Mouse (Mus musculus) limb, embryonic 10.5 days (tissue): ENCODE data around the gene Sgf29. TPM values are rescaled to one million over a fixed set of nuclear protein-coding genes. Genes with fewer than 3 reads are reported as not detected.

Source experiments
- DNase-seq: peaks from one replicate; pipeline ENCODE4 v3.0.0-alpha.2; 2017; ENCODE audit warnings: low spot score
- H3K27ac ChIP-seq: fragments of 300-500 bp; sonication (generic); 2 replicates; pipeline ENCODE4 v1.5.1; 2016; ENCODE audit warnings: mild to moderate bottlenecking
- H3K27me3 ChIP-seq: fragments of 300-500 bp; sonication (generic); 2 replicates; pipeline ENCODE4 v1.6.1; 2016; ENCODE audit warnings: low read depth, mild to moderate bottlenecking; ENCODE audit not compliant: poor library complexity, severe bottlenecking
- H3K36me3 ChIP-seq: fragments of 300-500 bp; sonication (generic); 2 replicates; pipeline ENCODE4 v1.6.1; 2016; ENCODE audit warnings: mild to moderate bottlenecking, moderate library complexity
- H3K4me1 ChIP-seq: fragments of 300-500 bp; sonication (generic); 2 replicates; pipeline ENCODE4 v1.6.1; 2016
- H3K4me3 ChIP-seq: fragments of 300-500 bp; sonication (generic); 2 replicates; pipeline ENCODE4 v1.5.1; 2016; ENCODE audit warnings: mild to moderate bottlenecking, moderate library complexity
- H3K9me3 ChIP-seq: fragments of 300-500 bp; sonication (generic); replicated peaks from 2 replicates; pipeline ENCODE4 v1.6.1; 2016; ENCODE audit warnings: mild to moderate bottlenecking
- WGBS: fragments of 180-500 bp; shearing (Covaris S2); methylation state at CpG from one replicate; pipeline ENCODE4 v1.1.7; 2016; 5-methylcytosine and 5-hydroxymethylcytosine counted together
- polyA plus RNA-seq: library from polyadenylated mRNA; unstranded; fragments of >200 nt; fragmentation: Nextera tagmentation; extraction: Ambion mirVana; gene quantifications from 2 replicates; pipeline ENCODE4 v1.2.1, GENCODE M21; 2016

Gene Sgf29
- polyA plus RNA-seq, 1 experiment from 2014 or later: 69.0 TPM

- H3K36me3 ChIP-seq: no peaks in the 10 kb centered on the region
- no peaks in the 10 kb centered on the region for H3K27me3 ChIP-seq
- H3K4me1 ChIP-seq: peaks cover 23% of the 10 kb centered on the region
- no peak for DNase-seq
- H3K9me3 ChIP-seq: no peaks in the 10 kb centered on the region
- no peak overlapping the region for H3K27ac ChIP-seq
- WGBS: 57% methylated on average over 5 of the region's 5 CpGs
- no peak overlapping the region for H3K4me3 ChIP-seq
Observed at GRCm38 (mm10) chr7:126645708-126646107, 3.4 kb upstream of the Sgf29 start.

DNA sequence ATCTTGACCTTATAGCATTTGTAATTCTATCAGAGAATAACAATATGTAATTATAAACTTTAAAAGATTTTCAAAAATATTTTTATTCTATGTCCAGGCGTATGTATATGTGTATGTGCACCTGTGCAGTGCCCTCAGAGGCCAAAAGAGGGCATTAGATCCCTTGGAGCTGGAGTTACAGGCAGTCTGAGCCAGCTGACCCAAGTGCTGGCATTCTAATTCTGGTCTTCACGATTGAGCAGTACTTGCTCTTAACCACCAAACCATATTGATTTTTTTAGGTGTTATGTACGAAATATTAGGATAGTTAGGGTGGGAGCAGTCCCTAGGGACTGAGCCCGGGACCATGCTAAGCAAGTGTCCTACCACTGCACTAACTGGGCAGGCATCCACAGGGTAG lies 623 bp upstream of the Sgf29 start:
- Histone ChIP-seq H3K27me3 (no peaks in the 10 kb centered on the region), H3K4me3 (peak overlapping the region; percentile 73), H3K36me3 (no peaks in the 10 kb centered on the region), H3K27ac (no peak overlapping the region), H3K4me1 (peaks cover 23% of the 10 kb centered on the region), H3K9me3 (no peaks in the 10 kb centered on the region)
- 84% methylated on average over 4 of the region's 4 CpGs for WGBS
- no peak for DNase-seq

DNA sequence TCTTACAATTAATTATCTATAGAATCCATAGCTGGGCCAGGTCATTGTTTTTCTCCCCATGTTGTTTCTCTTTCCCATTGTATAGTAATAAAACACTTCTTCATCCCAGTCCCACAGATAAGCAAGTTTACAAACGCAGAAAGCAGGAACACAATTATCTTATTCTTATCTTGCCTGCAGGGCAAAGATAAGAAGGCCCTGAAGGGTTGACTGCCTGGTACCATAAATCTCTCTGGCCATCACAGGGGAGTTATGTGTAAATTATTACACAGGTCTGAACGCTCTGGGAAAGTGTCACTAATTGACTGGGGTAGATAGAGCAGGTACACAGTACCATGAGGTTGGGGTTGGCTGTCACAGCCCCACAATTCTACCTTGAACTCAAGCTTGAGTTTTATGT lies 1.7 kb downstream of the Sgf29 start:
- no peak for DNase-seq
- no peak overlapping the region for H3K27ac ChIP-seq
- no peaks in the 10 kb centered on the region for H3K9me3 ChIP-seq
- H3K27me3 ChIP-seq: no peaks in the 10 kb centered on the region
- 69% methylated on average over 2 of the region's 2 CpGs for WGBS
- peaks cover 10% of the 10 kb centered on the region for H3K4me1 ChIP-seq
- no peak overlapping the region for H3K4me3 ChIP-seq
- H3K36me3 ChIP-seq: peaks cover 2% of the 10 kb centered on the region; the same call in 1 of the 2 replicates

- no peak overlapping the region for H3K27ac ChIP-seq
- DNase-seq: no peak
- no peaks in the 10 kb centered on the region for H3K9me3 ChIP-seq
- no peak overlapping the region for H3K4me3 ChIP-seq
- WGBS: 85% methylated on average over 2 of the region's 2 CpGs
- H3K4me1 ChIP-seq: peaks cover 10% of the 10 kb centered on the region
- H3K36me3 ChIP-seq: peaks cover 2% of the 10 kb centered on the region; the same call in 1 of the 2 replicates
- no peaks in the 10 kb centered on the region for H3K27me3 ChIP-seq
Observed at GRCm38 (mm10) chr7:126653991-126654390, 4.9 kb downstream of the Sgf29 start.

- no peak for DNase-seq
- Histone ChIP-seq H3K27me3 (no peaks in the 10 kb centered on the region), H3K4me3 (no peak overlapping the region), H3K27ac (no peak overlapping the region), H3K4me1 (no peaks in the 10 kb centered on the region), H3K9me3 (no peaks in the 10 kb centered on the region), H3K36me3 (peaks cover 2% of the 10 kb centered on the region; the same call in 1 of the 2 replicates)
- 89% methylated on average over 3 of the region's 3 CpGs for WGBS
Observed at GRCm38 (mm10) chr7:126655695-126656094, 6.6 kb downstream of the Sgf29 start.

DNA sequence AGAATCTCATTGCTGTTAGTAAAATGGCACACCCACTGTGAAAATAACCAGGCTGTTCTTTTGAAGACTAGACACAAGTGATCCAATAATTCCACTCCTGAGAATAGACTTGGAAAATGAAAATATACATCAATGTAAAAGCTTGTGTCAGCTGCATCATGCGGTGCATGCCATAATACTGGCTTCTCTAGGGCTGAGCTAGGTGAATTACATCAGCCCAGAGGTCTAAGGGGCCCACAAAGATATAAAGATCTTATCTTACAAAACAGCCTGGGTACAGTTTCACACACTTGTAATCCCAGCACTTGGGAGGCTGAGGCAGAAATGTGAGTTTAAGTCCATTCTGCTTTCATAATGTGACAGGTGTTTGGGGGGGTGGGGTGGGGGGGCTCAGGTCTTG lies 8.4 kb downstream of the Sgf29 start:
- WGBS: 83% methylated on average over 1 of the region's 1 CpGs

GRCm38 (mm10) chr7:126659771-126660170 lies 10.7 kb downstream of the Sgf29 start:
- no peak for DNase-seq
- Histone ChIP-seq H3K4me1 (no peaks in the 10 kb centered on the region), H3K4me3 (no peak overlapping the region), H3K9me3 (no peaks in the 10 kb centered on the region), H3K27ac (no peak overlapping the region), H3K27me3 (no peaks in the 10 kb centered on the region), H3K36me3 (peaks cover 33% of the 10 kb centered on the region)
- WGBS: 87% methylated on average over 3 of the region's 3 CpGs

More for the DNA sequence above, 8.4 kb downstream of the Sgf29 start:
- Histone ChIP-seq H3K4me3 (no peak overlapping the region), H3K9me3 (no peaks in the 10 kb centered on the region), H3K4me1 (no peaks in the 10 kb centered on the region), H3K27ac (no peak overlapping the region), H3K27me3 (no peaks in the 10 kb centered on the region), H3K36me3 (peaks cover 13% of the 10 kb centered on the region)
- DNase-seq: no peak

GRCm38 (mm10) chr7:126663646-126664045 lies 14.5 kb downstream of the Sgf29 start:
- WGBS: 82% methylated on average over 8 of the region's 8 CpGs
- Histone ChIP-seq H3K27ac (no peak overlapping the region), H3K4me1 (no peaks in the 10 kb centered on the region), H3K36me3 (peaks cover 69% of the 10 kb centered on the region), H3K4me3 (no peak overlapping the region), H3K9me3 (no peaks in the 10 kb centered on the region), H3K27me3 (no peaks in the 10 kb centered on the region)
- DNase-seq: no peak

GRCm38 (mm10) chr7:126665269-126665668 lies 16.2 kb downstream of the Sgf29 start:
- Histone ChIP-seq H3K27me3 (no peaks in the 10 kb centered on the region), H3K9me3 (no peaks in the 10 kb centered on the region), H3K36me3 (peaks cover 78% of the 10 kb centered on the region), H3K4me1 (no peaks in the 10 kb centered on the region), H3K4me3 (no peak overlapping the region), H3K27ac (no peak overlapping the region)
- DNase-seq: no peak
- 93% methylated on average over 3 of the region's 3 CpGs for WGBS

- WGBS: 88% methylated on average over 9 of the region's 9 CpGs
- Histone ChIP-seq H3K4me1 (no peaks in the 10 kb centered on the region), H3K9me3 (no peaks in the 10 kb centered on the region), H3K36me3 (peaks cover 90% of the 10 kb centered on the region), H3K27me3 (no peaks in the 10 kb centered on the region), H3K4me3 (no peak overlapping the region), H3K27ac (no peak overlapping the region)
- DNase-seq: no peak
Observed at GRCm38 (mm10) chr7:126667495-126668090, 18.5 kb downstream of the Sgf29 start.

GRCm38 (mm10) chr7:126668452-126668851 lies 19.3 kb downstream of the Sgf29 start:
- no peaks in the 10 kb centered on the region for H3K27me3 ChIP-seq
- H3K4me1 ChIP-seq: no peaks in the 10 kb centered on the region
- no peak overlapping the region for H3K4me3 ChIP-seq
- DNase-seq: no peak
- 84% methylated on average over 5 of the region's 5 CpGs for whole genome bisulfite sequencing
- H3K9me3 ChIP-seq: no peaks in the 10 kb centered on the region
- H3K36me3 ChIP-seq: peaks cover 90% of the 10 kb centered on the region
- H3K27ac ChIP-seq: no peak overlapping the region

DNA sequence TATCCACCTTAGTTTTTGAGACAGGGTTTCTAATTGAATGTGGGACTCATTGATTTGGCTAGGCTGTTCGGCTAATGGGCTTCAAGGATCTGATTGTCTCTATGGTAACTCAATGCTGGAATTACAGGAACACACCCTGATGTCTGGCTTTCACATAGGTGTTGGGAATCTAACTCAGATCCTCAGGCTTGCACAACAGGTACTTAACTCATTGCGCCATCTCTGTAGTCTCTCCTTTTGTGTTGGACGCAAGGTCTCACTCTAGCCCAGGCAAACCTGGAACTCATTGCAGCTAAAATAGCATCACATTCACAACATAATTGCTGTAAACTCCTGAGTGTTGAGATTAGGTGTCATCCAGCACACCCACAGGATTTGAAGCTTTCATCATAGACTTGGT lies 21.0 kb downstream of the Sgf29 start:
- H3K9me3 ChIP-seq: no peaks in the 10 kb centered on the region
- no peak overlapping the region for H3K4me3 ChIP-seq
- 97% methylated on average over 3 of the region's 3 CpGs for WGBS
- no peak for DNase-seq
- no peaks in the 10 kb centered on the region for H3K27me3 ChIP-seq
- H3K4me1 ChIP-seq: no peaks in the 10 kb centered on the region
- H3K36me3 ChIP-seq: peaks cover 88% of the 10 kb centered on the region
- H3K27ac ChIP-seq: no peak overlapping the region

GRCm38 (mm10) chr7:126672111-126672510 lies 23.0 kb downstream of the Sgf29 start:
- no peaks in the 10 kb centered on the region for H3K9me3 ChIP-seq
- no peaks in the 10 kb centered on the region for H3K4me1 ChIP-seq
- H3K36me3 ChIP-seq: peaks cover 84% of the 10 kb centered on the region
- 97% methylated on average over 9 of the region's 9 CpGs for WGBS
- H3K27ac ChIP-seq: no peak overlapping the region
- no peak for DNase-seq
- H3K4me3 ChIP-seq: no peak overlapping the region
- H3K27me3 ChIP-seq: no peaks in the 10 kb centered on the region

DNA sequence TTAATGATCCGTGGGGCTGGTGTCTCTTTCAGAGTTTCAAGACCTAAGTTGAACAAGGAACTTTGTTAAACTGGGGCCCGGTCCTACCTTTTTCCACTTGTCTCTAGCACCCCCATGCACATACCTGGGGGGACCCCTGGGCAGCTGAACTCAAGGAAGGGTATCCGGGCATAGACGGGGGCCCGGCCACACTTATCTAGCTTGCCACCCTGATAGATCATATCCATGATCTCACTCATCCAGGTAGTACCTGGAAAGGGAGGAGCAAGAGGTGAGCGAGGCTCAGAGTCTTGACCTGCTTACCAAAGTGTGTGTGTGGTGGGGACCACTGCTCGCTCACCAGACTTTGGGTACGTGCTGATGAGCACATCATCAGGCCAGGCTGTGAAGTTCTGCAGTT lies 26.0 kb downstream of the Sgf29 start:
- Histone ChIP-seq H3K4me1 (no peaks in the 10 kb centered on the region), H3K27me3 (no peaks in the 10 kb centered on the region), H3K9me3 (no peaks in the 10 kb centered on the region), H3K4me3 (no peak overlapping the region), H3K27ac (no peak overlapping the region), H3K36me3 (peaks cover 69% of the 10 kb centered on the region)
- DNase-seq: no peak
- 91% methylated on average over 8 of the region's 8 CpGs for WGBS
